Mouse (Mus musculus) lung, adult 2 months (tissue): ENCODE results near the gene Ccnj.

ENCODE experiments used
- CTCF ChIP-seq: fragments of 200-500 bp; IDR thresholded peaks from 2 replicates; pipeline ENCODE4 v1.5.1; 2011; ENCODE audit warnings: mild to moderate bottlenecking, low read length, control low read depth; ENCODE audit not compliant: insufficient read depth
- POLR2A ChIP-seq: fragments of 200-500 bp; IDR thresholded peaks from 2 replicates; pipeline ENCODE4 v1.6.1; 2011; ENCODE audit warnings: low read depth, mild to moderate bottlenecking, control low read depth, low read length, borderline replicate concordance; ENCODE audit errors: extremely low read depth

GRCm38 (mm10) chr19:40834436-40834835 lies 3.4 kb downstream of the Ccnj start:
- no peak for TF ChIP-seq POLR2A
- TF ChIP-seq CTCF = no peak
